In the genomic region with DNA sequence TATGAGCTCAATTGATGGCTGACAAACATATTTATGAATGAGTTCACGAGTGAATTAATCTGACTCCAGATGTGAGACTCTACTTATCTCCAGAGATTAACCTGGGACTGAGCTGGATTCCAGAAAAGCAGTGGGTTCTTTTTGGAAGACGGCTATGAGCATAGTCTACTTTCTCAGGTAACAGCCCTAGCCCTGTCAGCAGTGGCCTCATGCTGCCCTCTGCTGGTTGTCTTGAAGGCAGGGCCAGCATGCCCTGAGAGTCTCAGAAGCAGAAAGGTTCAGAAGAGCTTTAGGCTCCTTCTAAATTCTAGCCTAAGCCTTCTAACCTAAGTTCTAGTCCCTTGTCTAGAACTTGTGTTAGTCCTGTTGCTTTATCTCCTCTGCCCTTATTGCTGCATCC, we compare ENCODE assay signal across 9 mouse cellular contexts. TPM values are rescaled to one million over a fixed set of nuclear protein-coding genes. Genes with fewer than 3 reads are reported as not detected.
DNase-seq lines count a peak whose midpoint lies in the region; ATAC-seq and TF ChIP-seq lines count a peak whose summit lies in the region.
"Had no signal": no experiment of that assay in that cellular context is flagged by ENCODE, and none has a peak within 500 bp of the region (broad histone marks: within the 10 kb centered on the region; RNA-seq: fewer than 3 reads in every experiment).

No protein-coding gene starts in this region.

- H3K4me1 ChIP-seq in hindbrain, embryonic 10.5 days (replicated peaks): peaks cover 7% of the 10 kb centered on the region
- H3K4me1 ChIP-seq in hindbrain, embryonic 16.5 days (ENCODE audit: control insufficient read depth, insufficient read depth, low read depth, low read length): no peaks in the 10 kb centered on the region
- peaks cover 4% of the 10 kb centered on the region; the same call in 1 of the 2 replicates for H3K4me1 ChIP-seq in kidney, adult 2 months (ENCODE audit: control insufficient read depth, insufficient read depth, low read length)
- peaks cover 0 to 10% of the 10 kb centered on the region in 2 experiments; a peak in 2 of 4 replicates for H3K4me1 ChIP-seq in liver, embryonic 14.5 days (replicated peaks; ENCODE audit: control insufficient read depth in 2 of 2, insufficient read depth in 2 of 2, low read length in 1 of 2)

- TF ChIP-seq CTCF in kidney, adult 2 months (conservative IDR thresholded peaks at IDR 0.05; ENCODE audit: insufficient read depth, insufficient read length, low read depth, low read length): peak; percentile 92
- TF ChIP-seq CTCF in liver, embryonic 14.5 days (IDR thresholded peaks at IDR 0.05; ENCODE audit: low read depth): peak; percentile 81

- no peak overlapping the region for H3K4me3 ChIP-seq in hindbrain, embryonic 10.5 days
- no peak overlapping the region for H3K4me3 ChIP-seq in hindbrain, embryonic 16.5 days (ENCODE audit: low read length)
- no peak overlapping the region for H3K4me3 ChIP-seq in kidney, adult 2 months (ENCODE audit: insufficient read depth, low read depth, low read length)
- no peak overlapping the region for H3K4me3 ChIP-seq in liver, embryonic 14.5 days (ENCODE audit: insufficient read depth in 1 of 2, low read depth in 2 of 2, low read length in 2 of 2)
- H3K4me3 ChIP-seq: embryonic facial prominence, embryonic 13.5 days had no signal

- no peak overlapping the region for H3K27ac ChIP-seq in hindbrain, embryonic 10.5 days
- no peak overlapping the region for H3K27ac ChIP-seq in hindbrain, embryonic 16.5 days (ENCODE audit: low read depth, low read length)
- no peak overlapping the region for H3K27ac ChIP-seq in kidney, adult 2 months (ENCODE audit: insufficient read depth, low read depth, low read length)
- no peak overlapping the region for H3K27ac ChIP-seq in liver, embryonic 14.5 days
- H3K27ac ChIP-seq: embryonic facial prominence, embryonic 13.5 days had no signal

- 22% methylated on average over 2 of the region's 2 CpGs for WGBS in hindbrain, embryonic 10.5 days
- 28% methylated on average over 2 of the region's 2 CpGs for WGBS in hindbrain, embryonic 16.5 days
- 7% methylated on average over 2 of the region's 2 CpGs for WGBS in kidney, adult 2 months
- 9% methylated on average over 2 of the region's 2 CpGs for WGBS in liver, embryonic 14.5 days (ENCODE audit: insufficient replicate concordance)

- H3K27me3 ChIP-seq in hindbrain, embryonic 10.5 days (ENCODE audit: insufficient read depth, poor library complexity, severe bottlenecking): no peaks in the 10 kb centered on the region
- H3K27me3 ChIP-seq in hindbrain, embryonic 16.5 days (replicated peaks; ENCODE audit: control insufficient read depth, insufficient read depth, low read length): no peaks in the 10 kb centered on the region
- H3K27me3 ChIP-seq in kidney, adult 2 months (replicated peaks; ENCODE audit: control insufficient read depth, insufficient read depth, low read length): no peaks in the 10 kb centered on the region
- H3K27me3 ChIP-seq in liver, embryonic 14.5 days (ENCODE audit: control insufficient read depth, insufficient read depth, low read length): no peaks in the 10 kb centered on the region
- H3K27me3 ChIP-seq: embryonic facial prominence, embryonic 13.5 days had no signal

- H3K4me2 ChIP-seq in hindbrain, embryonic 16.5 days (ENCODE audit: low read length): no peak overlapping the region
- H3K4me2 ChIP-seq in liver, embryonic 14.5 days (ENCODE audit: low read depth): no peak overlapping the region
- H3K4me2 ChIP-seq: embryonic facial prominence, embryonic 13.5 days had no signal

- no peak for TF ChIP-seq POLR2A in kidney, adult 2 months (IDR thresholded peaks at IDR 0.05; ENCODE audit: low read depth, low read length)

- no peak overlapping the region for H3K9ac ChIP-seq in hindbrain, embryonic 16.5 days (ENCODE audit: low read depth, low read length)
- no peak overlapping the region for H3K9ac ChIP-seq in liver, embryonic 14.5 days (replicated peaks)
- H3K9ac ChIP-seq: embryonic facial prominence, embryonic 13.5 days had no signal

- no peak for TF ChIP-seq EP300 in liver, embryonic 14.5 days (IDR thresholded peaks at IDR 0.05; ENCODE audit: low read depth)

- DNase-seq in hindbrain, embryonic 10.5 days (ENCODE audit: low spot score): peak; percentile 36
- peak; percentile 9 for DNase-seq in Muller cell, postnatal 12 days (ENCODE audit: inconsistent ontology term)
- DNase-seq in cerebellum, postnatal 14 days: peak; percentile 52 to 68
- DNase-seq in kidney, adult 2 months: peak; percentile 65
- DNase-seq in liver, embryonic 14.5 days (ENCODE audit: low read depth in 3 of 3, low spot score in 3 of 3): no peak
- DNase-seq in right cerebral cortex, postnatal 36 days (ENCODE audit: low spot score in 2 of 2): peak; percentile 6 to 7
- DNase-seq in natural killer cell, adult 2 months (ENCODE audit: low spot score in 2 of 2): no peak

- no peak for ATAC-seq in hindbrain, embryonic 16.5 days
- no peak for ATAC-seq in liver, embryonic 14.5 days (ENCODE audit: insufficient read depth)

- no peaks in the 10 kb centered on the region for H3K36me3 ChIP-seq in hindbrain, embryonic 10.5 days
- H3K36me3 ChIP-seq in hindbrain, embryonic 16.5 days (ENCODE audit: control insufficient read depth, insufficient read depth, low read length): no peaks in the 10 kb centered on the region
- H3K36me3 ChIP-seq in kidney, adult 2 months (ENCODE audit: control insufficient read depth, insufficient read depth, low read length): no peaks in the 10 kb centered on the region
- no peaks in the 10 kb centered on the region for H3K36me3 ChIP-seq in liver, embryonic 14.5 days (replicated peaks; ENCODE audit: control insufficient read depth, insufficient read depth, low read depth)
- H3K36me3 ChIP-seq: embryonic facial prominence, embryonic 13.5 days had no signal

- no peaks in the 10 kb centered on the region for H3K9me3 ChIP-seq in hindbrain, embryonic 10.5 days
- no peaks in the 10 kb centered on the region for H3K9me3 ChIP-seq in hindbrain, embryonic 16.5 days (ENCODE audit: control insufficient read depth, low read length)
- H3K9me3 ChIP-seq in liver, embryonic 14.5 days (ENCODE audit: control insufficient read depth, low read length): no peaks in the 10 kb centered on the region
- H3K9me3 ChIP-seq: embryonic facial prominence, embryonic 13.5 days had no signal

RNA-seq across cellular contexts. Expression of a gene that starts 11.4 kb away (rescaled TPM):
- not detected in 2 replicates for polyA plus RNA-seq in hindbrain, embryonic 10.5 days (2016; fragmentation: Nextera tagmentation; extraction: Ambion mirVana)
- not detected in 2 replicates for polyA plus RNA-seq in hindbrain, embryonic 16.5 days (2015; fragmentation: Nextera tagmentation; extraction: Ambion mirVana)
- polyA plus RNA-seq in kidney, adult 2 months (2012; rRNA removed): 1.2 TPM in 2 replicates
- polyA plus RNA-seq in liver, embryonic 14.5 days (2012; rRNA removed): 5.5 and 9.6 TPM in 2 replicates
- polyA plus RNA-seq in liver, embryonic 14.5 days (2014; fragmentation: Nextera tagmentation; extraction: Ambion mirVana): 26.0 and 27.5 TPM in 2 replicates
- polyA plus RNA-seq: embryonic facial prominence, embryonic 13.5 days had no signal

RNA-seq across cellular contexts. Expression of a gene that starts 22.3 kb away (rescaled TPM):
- polyA plus RNA-seq in hindbrain, embryonic 10.5 days (2016; fragmentation: Nextera tagmentation; extraction: Ambion mirVana): not detected in 2 replicates
- polyA plus RNA-seq in hindbrain, embryonic 16.5 days (2015; fragmentation: Nextera tagmentation; extraction: Ambion mirVana): not detected in 2 replicates
- polyA plus RNA-seq in kidney, adult 2 months (2012; rRNA removed): not detected in 2 replicates
- polyA plus RNA-seq in liver, embryonic 14.5 days (2012; rRNA removed): not detected in 2 replicates
- polyA plus RNA-seq in liver, embryonic 14.5 days (2014; fragmentation: Nextera tagmentation; extraction: Ambion mirVana): 0.27 TPM in 1 of 2 replicates, not detected in the other
- polyA plus RNA-seq: embryonic facial prominence, embryonic 13.5 days had no signal

RNA-seq across cellular contexts. Expression of a gene that starts 31.1 kb away (rescaled TPM):
- not detected in 2 replicates for polyA plus RNA-seq in hindbrain, embryonic 10.5 days (2016; fragmentation: Nextera tagmentation; extraction: Ambion mirVana)
- polyA plus RNA-seq in hindbrain, embryonic 16.5 days (2015; fragmentation: Nextera tagmentation; extraction: Ambion mirVana): not detected in 2 replicates
- not detected in 2 replicates for polyA plus RNA-seq in kidney, adult 2 months (2012; rRNA removed)
- 0.01 and 0.10 TPM in 2 replicates for polyA plus RNA-seq in liver, embryonic 14.5 days (2012; rRNA removed)
- 0.19 and 0.33 TPM in 2 replicates for polyA plus RNA-seq in liver, embryonic 14.5 days (2014; fragmentation: Nextera tagmentation; extraction: Ambion mirVana)
- polyA plus RNA-seq: embryonic facial prominence, embryonic 13.5 days had no signal

RNA-seq across cellular contexts. Expression of a gene that starts 57.8 kb away (rescaled TPM):
- polyA plus RNA-seq in hindbrain, embryonic 10.5 days (2016; fragmentation: Nextera tagmentation; extraction: Ambion mirVana): not detected in 2 replicates
- not detected in 2 replicates for polyA plus RNA-seq in hindbrain, embryonic 16.5 days (2015; fragmentation: Nextera tagmentation; extraction: Ambion mirVana)
- polyA plus RNA-seq in kidney, adult 2 months (2012; rRNA removed): 0.03 and 0.05 TPM in 2 replicates
- 7.7 and 8.3 TPM in 2 replicates for polyA plus RNA-seq in liver, embryonic 14.5 days (2012; rRNA removed)
- polyA plus RNA-seq in liver, embryonic 14.5 days (2014; fragmentation: Nextera tagmentation; extraction: Ambion mirVana): 20.4 and 25.0 TPM in 2 replicates
- polyA plus RNA-seq: embryonic facial prominence, embryonic 13.5 days had no signal

Comparison
In these comparisons a context has a peak if more than half of its experiments do, and no peak if none do; other contexts are left out.
1. DNase-seq: peak in hindbrain, embryonic 10.5 days (single experiment), Muller cell, postnatal 12 days (single experiment), cerebellum, postnatal 14 days (2 of 2), kidney, adult 2 months (single experiment) and right cerebral cortex, postnatal 36 days (2 of 2); none in liver, embryonic 14.5 days (0 of 3) and natural killer cell, adult 2 months (0 of 2).